Mouse (Mus musculus) frontal cortex, postnatal 10 days (tissue): ENCODE measurements around the gene Rad23b.
"Not testable (repeated sequence)": the region's sequence is repeated elsewhere in the genome, so short reads cannot be mapped to it uniquely, and the experiment has no call there.

Experiments
- DNase-seq, 2 experiments: peaks; one replicate each; pipeline ENCODE4 v3.0.0; 2022; ENCODE audit warnings: low spot score in 2 of 2, mixed read lengths in 1 of 2

The Rad23b gene

DNA sequence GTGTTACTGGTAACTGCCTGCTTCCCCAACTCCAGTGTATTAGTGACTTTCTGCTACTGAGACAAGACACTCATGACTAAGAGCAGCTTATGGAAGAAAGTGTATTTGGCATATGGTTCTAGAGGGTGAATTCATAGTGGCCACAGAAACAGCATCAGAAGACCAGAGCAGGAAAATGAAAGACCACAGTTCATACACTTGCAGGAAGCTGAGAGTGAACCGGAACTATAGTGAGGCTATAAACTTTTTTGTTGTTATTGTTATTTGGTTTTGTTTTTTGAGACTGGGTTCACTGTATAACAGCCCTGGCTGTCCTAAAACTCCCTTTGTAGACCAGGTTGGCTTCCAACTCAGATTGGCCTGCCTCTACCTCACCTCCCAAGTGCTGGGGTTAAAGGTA, 6.0 kb downstream of the Rad23b start:
- no peak for DNase-seq

DNA sequence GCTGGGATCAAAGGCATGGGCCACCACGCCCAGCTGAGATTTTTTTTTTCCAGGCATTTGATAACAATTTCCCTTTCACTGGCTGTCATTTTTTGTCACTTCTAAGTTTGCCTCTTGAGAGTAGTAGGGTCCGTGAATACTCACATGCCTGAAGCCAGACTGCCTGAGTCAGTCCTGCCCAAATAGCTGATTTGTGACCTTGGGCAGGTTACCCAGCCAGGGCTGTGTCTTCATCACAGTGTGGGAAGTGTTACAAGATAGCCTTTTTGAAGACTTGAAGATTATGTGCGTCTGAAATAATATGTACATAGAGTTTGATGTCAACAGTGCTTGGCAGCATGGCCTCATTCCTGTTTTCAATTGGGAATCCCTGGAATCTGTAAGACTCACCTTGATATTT, 6.9 kb downstream of the Rad23b start:
- no peak for DNase-seq

DNA sequence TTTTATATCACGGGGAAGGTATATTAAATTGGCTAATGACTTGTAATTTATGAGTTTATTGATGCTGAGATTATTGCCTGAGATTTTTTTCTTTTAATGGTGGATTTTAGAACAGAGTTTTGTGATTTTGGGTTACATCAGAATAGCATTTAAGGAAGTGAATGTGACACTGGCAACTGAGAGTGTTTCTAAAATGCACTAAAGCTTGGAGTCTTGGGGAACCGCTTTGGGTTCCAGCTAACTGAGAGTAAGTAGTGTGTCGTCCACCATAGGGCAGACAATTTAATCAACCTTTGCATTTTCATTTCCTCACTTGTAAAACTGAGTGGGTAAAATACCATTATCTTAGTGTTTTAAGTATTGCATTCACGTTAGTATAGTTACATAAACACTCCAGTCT, 14.0 kb downstream of the Rad23b start:
- DNase-seq, result no peak

DNA sequence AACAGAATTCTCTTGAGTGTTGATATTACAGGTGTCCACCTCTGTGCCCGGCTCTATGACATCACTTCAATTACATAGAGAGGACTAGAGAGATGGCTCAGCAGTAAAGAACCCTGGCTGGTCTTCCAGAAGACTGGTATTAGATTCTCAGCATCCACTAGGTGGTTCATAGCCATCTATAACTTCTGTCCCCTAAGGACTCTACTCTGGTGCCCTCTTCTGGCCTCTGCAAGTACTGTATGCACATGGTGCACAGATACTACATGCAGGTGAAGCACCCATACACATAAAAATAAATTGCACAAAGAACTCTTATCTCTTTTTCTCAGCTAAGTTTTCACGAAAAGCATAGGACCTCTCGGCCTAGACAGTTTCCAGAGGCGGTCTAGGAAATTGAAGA, 14.5 kb downstream of the Rad23b start:
- no peak for DNase-seq

DNA sequence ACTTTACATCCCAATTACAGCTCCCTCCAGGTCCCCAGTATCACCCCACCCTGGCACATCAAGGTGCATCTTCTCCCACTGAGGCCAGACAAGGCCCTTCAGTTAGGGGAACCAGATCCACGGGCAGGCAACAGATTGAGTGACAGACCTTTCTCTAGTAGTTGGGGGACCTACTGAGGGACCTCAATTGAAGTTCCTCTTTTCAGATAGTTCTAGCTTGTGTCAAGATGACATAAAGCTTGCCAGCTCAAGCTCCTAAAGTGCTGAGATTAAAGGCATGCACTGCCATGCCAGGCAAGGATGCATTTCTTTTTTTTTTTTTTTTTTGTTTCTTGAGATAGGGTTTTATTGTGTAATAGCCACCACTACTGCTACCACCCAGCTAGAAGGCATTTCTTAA, 16.2 kb downstream of the Rad23b start:
- no peak for DNase-seq

DNA sequence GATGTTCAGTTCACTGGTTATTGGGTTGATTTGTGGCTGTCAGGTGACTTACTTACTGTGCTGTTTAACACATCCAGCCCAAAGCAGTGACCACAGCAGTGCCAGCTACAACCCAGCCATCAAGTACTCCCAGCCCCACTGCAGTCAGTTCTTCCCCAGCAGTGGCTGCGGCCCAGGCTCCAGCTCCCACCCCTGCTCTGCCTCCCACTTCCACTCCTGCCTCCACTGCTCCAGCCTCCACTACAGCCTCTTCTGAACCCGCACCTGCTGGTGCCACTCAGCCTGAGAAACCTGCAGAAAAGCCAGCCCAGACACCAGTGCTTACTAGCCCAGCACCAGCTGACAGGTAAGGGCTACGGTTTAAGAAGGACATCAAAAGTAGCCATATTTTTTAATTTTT, 20.3 kb downstream of the Rad23b start:
- DNase-seq, result no peak

DNA sequence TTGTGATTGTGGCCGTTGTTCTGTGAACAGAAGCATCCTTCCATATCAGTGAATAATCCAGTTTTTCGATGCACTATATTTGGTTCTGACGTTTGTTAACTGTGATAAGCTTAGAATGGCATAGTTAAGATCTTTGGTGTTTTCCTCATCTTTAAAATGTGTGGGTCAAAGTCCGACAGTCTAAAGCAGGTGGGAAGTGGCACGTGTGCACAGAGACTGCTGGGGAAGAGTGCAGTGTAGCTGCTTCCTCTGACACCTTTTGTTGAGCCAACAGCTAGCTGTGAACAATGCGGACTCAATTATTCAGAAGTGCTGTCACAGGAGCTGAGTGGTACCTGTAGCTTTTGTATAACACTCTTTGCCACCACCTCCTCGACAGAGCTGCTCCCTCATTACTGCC, 21.5 kb downstream of the Rad23b start:
- DNase-seq, result no peak

DNA sequence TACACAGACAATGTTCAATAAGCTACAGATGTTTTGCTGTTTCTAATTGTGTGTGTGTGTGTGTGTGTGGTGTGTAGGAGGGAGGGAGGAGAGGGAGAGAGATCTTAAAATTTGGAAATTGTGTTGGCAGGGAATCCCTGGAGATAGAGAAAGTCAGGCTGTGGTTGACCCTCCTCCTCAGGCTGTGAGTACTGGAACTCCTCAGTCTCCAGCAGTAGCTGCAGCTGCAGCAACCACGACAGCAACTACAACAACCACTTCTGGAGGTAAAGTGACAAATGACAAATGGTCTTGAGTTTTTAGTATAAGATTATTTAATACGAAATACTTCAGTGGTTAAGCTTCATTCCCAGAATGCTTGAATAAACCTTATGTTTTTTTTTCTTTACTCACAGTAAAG, 32.5 kb downstream of the Rad23b start:
- no peak for DNase-seq

DNA sequence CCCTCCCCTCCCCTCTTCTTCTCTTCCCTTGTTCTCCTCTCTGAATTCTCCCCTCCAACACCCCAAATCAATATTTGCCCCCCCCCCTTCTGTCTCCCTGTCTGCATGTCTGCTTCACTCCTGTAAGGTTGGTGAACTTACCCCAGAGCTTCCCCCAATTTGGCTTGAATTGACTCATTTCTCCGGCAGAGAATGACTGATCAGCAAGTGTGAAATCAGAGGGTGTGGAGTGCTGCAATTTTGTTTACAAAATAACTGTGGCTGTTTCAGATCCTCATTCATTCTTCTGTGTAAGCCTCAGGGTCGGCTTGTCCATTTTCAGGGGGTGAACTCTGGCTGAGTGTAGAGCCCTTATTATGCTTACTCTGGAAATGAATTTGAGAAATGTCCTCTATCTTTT, 36.9 kb downstream of the Rad23b start:
- no peak for DNase-seq

DNA sequence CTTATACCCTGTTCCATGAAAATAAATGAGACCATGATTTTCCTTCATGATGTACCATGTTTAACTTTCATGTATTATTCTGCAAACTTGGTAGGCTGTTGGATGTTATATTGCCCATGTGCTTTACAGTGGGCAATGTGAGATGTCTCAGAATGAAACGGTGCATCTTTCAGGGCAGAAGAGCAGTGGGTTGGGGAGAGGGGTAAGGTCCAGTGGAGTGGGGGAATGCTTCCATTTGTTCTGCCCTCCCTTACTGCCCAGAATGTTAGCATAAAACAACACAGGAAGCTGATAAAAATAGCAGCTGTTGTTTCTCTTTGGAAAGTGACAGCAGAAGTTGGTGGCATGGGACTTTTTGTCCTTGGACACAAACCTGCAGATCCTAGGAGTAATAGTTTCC, 41.6 kb downstream of the Rad23b start:
- no peak for DNase-seq

DNA sequence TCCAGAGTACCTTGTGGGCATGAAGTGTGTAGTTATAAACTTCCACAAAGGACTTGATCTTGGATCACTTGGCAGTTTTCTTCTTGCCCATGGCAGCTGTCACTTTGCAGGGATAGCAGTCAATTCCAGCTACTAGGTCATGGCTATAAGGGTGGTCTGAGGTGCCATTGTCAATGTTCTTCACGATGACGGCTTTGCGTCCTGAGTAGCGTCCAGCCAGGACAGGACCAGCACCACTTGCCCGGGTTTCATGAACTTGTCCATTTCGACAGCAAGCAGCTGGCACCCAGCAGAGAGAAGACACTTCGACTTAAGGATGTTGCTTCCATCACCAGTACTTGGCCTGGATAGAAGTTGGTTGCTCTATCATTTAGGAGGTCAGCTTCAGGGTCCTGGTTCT, 42.6 kb downstream of the Rad23b start:
- peak in 1 of 2 experiments; percentile 15 for DNase-seq

DNA sequence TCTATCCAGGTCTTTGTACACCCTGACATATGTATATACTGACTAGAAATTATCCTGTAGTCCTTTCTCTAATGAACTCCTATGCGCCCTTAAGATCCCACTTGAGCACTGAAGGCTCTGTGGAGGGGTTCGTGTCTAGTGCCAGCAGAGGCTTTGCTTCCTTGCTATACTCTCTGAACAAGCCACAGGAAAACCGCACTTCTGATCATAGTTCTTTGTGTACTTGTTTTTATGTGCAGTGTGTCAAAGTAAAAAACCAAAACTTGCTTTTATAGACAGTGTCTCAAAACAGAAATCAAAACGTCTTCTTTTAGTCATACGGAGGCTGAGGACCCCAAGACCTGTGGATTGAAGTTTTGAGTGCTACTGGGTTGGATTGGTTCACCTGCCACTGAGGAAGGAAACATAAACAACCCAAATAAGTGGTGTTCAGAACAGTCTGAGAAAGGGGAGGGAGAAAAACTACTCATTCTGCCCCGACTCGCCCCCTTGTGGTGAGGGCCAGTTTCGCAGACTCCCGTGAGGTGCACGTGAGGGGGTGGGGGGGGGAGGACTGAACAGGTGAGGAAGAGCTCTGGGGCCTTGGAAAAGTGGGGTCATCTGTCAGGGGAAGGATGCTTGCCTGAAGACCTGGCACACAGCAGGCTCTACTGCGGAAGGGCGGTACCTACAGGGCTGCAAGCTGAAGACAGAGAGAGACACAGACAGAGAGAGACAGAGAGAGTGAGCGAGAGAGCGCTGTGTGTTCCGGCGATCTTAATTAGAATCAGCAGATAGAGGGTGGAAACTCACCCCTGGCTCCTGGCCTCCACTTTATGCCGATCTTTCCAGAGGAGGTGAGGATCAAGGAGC, 48.3 kb downstream of the Rad23b start:
- no peak for DNase-seq

DNA sequence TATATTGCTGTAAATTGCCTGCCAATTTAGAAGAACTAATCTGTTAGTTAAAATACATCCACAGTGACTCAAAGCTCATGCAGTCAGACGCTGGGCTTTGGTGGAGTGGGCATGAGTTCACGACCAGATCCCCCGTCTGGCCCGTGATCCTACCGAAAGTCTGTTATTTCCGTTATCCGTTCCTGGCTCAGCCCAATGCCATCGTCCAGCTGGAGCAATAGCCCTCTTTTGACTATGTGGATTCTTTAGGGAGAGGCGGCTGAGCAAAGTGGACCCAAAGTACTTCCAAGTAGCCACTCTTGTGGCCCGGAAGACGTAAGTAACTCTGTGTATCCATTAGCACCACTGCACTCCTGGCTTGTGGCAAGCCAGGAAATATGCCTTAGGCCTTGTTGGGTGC, 49.1 kb downstream of the Rad23b start:
- no peak for DNase-seq

DNA sequence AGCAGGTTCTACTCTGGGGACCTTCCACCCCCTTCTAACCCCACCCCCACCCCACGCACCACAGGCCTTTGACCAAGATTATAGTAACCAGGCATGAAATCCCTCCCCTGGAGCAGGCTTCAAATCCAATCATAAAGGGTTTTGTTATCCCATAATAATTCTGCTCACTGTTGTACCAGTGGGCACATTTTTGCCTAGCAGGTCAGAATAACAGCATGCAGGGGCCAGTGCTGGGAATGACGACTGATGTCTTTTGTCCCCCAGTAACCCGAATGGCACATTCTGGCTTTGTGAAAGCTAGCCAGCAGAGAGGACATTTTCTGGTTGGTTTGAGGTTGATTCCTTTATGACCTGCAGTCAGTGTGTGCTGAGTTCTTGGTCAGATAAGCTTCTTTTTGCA, 55.5 kb downstream of the Rad23b start:
- DNase-seq, result no peak

DNA sequence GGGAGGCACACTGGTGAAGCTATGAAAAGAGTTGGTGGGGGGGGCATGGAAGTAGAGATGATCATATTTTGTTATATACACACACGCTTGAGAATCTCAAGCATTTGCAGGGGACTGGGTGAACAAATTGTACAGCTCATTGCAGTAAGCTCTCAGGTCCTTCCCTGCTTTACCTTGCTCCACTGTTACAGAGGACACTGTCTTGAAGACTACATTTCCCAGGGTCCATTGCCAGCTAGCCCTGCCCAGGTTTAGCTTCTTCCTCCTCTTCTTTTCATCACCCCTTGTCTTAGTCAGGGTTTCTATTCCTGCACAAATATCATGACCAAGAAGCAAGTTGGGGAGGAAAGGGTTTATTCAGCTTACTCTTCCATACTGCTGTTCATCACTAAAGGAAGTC, 56.7 kb downstream of the Rad23b start:
- no peak for DNase-seq

DNA sequence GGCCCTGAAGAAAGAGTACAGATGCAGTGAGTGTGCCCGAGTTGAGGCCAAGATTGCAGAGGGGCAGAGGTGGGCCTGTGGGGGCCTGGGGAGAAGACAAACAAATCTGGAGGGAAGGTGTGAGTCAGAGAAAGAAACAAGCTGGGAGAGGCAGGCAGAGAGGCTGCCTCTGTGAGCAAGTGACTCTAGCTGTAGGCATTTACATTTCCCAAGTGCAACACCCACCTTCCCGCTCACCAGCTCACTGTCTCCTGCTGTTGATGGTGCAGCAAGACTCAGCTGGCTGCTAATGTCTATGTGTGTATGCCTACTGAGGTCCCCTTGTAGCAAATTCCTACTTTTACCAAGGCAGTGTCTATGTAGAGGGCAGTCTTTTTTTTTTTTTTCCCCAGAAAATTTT, 58.2 kb downstream of the Rad23b start:
- peak in 1 of 2 experiments; percentile 21 for DNase-seq

DNA sequence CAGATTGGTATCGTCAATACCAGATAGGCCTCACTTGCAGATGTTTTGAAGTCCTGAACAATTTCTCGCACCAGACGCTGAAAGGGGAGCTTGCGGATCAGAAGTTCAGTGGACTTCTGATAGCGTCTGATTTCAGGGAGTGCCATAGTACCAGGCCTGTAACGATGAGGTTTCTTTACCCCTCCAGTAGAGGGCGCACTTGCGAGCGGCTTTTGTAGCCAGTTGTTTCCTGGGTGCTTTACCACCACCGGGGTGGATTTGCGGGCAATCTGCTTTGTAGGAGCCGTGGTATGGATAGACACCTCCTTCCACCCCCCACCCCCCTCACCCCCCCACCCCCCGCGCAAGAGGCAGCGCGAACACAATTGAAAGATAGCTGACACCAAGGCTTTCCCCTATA, 59.2 kb downstream of the Rad23b start:
- no peak for DNase-seq

DNA sequence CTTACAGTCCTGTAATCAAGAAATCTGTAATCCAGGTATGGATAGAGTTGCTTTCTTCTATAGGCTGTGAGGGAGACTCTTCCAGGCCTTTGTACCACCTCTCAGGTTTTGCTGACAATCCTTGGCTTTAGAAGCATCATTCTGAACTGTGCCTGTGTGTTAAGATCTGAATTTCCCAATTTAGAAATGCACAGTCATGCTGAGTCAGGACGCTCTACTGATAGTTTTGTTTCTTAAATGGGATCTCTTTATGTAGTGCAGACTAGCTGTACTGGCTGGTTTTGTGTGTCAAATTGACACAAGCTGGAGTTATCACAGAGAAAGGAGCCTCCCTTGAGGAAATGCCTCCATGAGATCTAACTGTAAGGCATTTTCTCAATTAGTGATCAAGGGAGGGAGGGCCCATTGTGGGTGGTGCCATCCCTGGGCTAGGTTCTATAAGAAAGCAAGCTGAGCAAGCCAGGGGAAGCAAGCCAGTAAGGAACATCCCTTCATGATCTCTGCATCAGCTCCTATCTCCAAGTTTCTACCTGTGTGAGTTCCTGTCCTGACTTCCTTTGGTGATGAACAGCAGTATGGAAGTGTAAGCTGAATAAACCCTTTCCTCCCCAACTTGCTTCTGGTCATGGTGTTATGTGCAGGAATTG, 59.9 kb downstream of the Rad23b start:
- not testable (repeated sequence) for DNase-seq

DNA sequence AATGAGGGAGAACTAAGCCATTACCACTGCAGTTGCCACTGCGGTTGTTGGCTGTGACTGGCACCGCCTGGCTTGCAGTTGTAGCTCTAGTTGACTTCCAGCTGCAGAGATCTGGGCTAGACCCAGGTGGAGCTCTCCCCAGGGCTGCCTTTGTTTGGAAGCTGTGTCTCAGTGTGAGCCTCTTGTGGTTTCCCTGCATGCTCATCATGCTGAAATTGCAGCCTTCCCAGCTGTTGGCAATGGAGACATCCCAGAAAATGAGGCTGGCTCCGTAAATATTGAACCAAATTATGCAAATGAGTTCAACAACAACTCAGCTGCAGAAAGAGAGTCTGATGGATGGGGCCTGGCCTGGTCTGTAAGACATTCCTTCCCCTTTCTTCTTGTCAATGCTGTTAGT, 66.0 kb downstream of the Rad23b start:
- DNase-seq, result peak; percentile 22 to 33

DNA sequence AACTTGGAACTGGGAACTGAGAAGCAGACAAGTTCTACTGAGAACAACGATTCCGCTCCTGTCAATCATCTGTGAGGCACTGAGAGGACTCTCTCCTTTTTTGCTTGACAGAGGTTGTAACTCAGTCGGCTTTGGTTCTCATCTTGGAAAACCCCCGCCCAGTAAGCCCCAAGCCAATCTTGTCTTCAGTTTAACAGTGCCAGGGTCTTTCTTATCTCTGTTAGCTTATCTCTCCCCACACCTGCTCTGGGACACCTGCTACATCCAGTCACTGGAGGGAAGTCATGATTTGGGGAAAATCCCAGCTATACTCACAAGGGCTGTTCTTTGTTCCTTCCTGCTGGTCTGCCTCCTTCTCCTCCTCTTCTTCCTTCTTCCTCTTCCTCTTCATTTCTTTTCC, 76.4 kb downstream of the Rad23b start:
- no peak for DNase-seq
